Mouse (Mus musculus) embryo, embryonic 10 days (tissue): Measurements from ENCODE around the gene Lnpep.
"Not testable (repeated sequence)": the region's sequence is repeated elsewhere in the genome, so short reads cannot be mapped to it uniquely, and the experiment has no call there.

Experiments used
- DNase-seq: peaks from one replicate; pipeline ENCODE4 v3.0.0-alpha.2; 2015; ENCODE audit warnings: low spot score

Lnpep gene

GRCm38 (mm10) chr17:17624957-17625586 is at the start of gene Lnpep:
TSS of gene Lnpep (minus strand) at chr17:17625050.
- DNase-seq: peak; percentile 92

GRCm38 (mm10) chr17:17655829-17656176 is 31.0 kb upstream of the Lnpep start:
- no peak for DNase-seq

GRCm38 (mm10) chr17:17654997-17655828 is 30.4 kb upstream of the Lnpep start:
- DNase-seq: peak; percentile 9

- DNase-seq: no peak
Measured at GRCm38 (mm10) chr17:17652570-17652969, 27.7 kb upstream of the Lnpep start.

- DNase-seq: peak; percentile 68
Measured at GRCm38 (mm10) chr17:17645738-17646137, 20.9 kb upstream of the Lnpep start.

- DNase-seq: no peak
Measured at GRCm38 (mm10) chr17:17637387-17637786, 12.5 kb upstream of the Lnpep start.

GRCm38 (mm10) chr17:17636147-17636546 is 11.3 kb upstream of the Lnpep start:
- DNase-seq: no peak

- DNase-seq: no peak
Measured at GRCm38 (mm10) chr17:17634033-17634432, 9.2 kb upstream of the Lnpep start.

GRCm38 (mm10) chr17:17631985-17632384 is 7.1 kb upstream of the Lnpep start:
- DNase-seq: no peak

- not testable (repeated sequence) for DNase-seq
Measured at GRCm38 (mm10) chr17:17628237-17628879, 3.5 kb upstream of the Lnpep start.

- no peak for DNase-seq
Measured at GRCm38 (mm10) chr17:17627558-17627957, 2.7 kb upstream of the Lnpep start.

- DNase-seq: no peak
Measured at GRCm38 (mm10) chr17:17625887-17626679, 1.2 kb upstream of the Lnpep start.

- DNase-seq: peak; percentile 96
Measured at GRCm38 (mm10) chr17:17624421-17624956, 361 bp downstream of the Lnpep start.

- peak; percentile 65 for DNase-seq
Measured at GRCm38 (mm10) chr17:17623890-17624420, 895 bp downstream of the Lnpep start.

- DNase-seq: peak; percentile 9
Measured at GRCm38 (mm10) chr17:17623221-17623889, 1.5 kb downstream of the Lnpep start.

GRCm38 (mm10) chr17:17622576-17622975 is 2.3 kb downstream of the Lnpep start:
- DNase-seq: no peak

GRCm38 (mm10) chr17:17621586-17621985 is 3.3 kb downstream of the Lnpep start:
- DNase-seq: no peak

GRCm38 (mm10) chr17:17618463-17618862 is 6.4 kb downstream of the Lnpep start:
- no peak for DNase-seq

- DNase-seq: no peak
Measured at GRCm38 (mm10) chr17:17617440-17618204, 7.2 kb downstream of the Lnpep start.

- no peak for DNase-seq
Measured at GRCm38 (mm10) chr17:17612336-17612735, 12.5 kb downstream of the Lnpep start.
